8 mouse cellular contexts compared by ENCODE assay signal in the genomic region with DNA sequence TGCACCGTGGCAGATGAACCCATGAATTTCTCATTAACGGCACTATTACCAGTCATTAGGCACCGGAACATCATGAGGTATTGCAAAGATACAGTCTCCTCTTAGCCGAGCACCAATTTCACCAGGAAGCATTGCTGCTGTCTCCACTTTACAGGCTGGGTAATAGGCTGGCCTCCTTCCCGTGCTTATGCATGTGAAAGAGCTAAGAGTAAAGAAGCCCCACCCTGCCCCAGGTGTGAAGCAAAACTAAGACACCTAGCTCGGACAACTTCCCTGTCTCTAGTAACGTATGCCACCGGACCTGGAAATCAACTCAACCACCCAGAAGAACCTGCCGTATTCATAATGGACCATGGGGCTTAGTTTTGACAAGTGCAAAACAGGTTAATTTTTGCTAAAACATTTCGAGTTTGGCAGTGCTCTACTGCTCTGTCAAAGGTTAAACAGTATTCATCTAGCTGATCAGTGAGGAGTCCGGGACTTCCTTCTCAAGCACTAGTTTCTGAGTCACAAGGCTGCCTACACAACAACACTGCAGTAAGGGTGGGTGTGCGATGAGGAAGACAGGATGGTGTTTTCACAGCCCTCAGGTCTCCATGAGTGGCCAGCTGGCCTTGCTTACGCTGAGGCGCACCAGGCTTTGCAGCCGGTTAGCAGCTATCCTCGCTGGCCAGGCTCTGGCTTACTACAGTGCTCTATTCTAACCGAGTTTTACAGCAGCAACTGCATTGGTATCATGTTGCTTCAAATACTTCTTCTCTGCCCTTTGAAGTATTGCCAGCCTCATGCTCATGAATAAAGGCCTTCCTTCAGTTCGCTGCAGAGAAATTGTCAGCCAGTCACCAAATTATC.
DNase-seq lines count a peak whose midpoint lies in the region; ATAC-seq and TF ChIP-seq lines count a peak whose summit lies in the region.

No protein-coding gene starts in this region.

- WGBS in heart, postnatal 0 days = 63% methylated on average over 18 of the region's 18 CpGs
- WGBS in heart, adult 2 months = 70% methylated on average over 18 of the region's 18 CpGs
- 40% methylated on average over 18 of the region's 18 CpGs for WGBS in embryonic facial prominence, embryonic 15.5 days
- 49% methylated on average over 18 of the region's 18 CpGs for WGBS in stomach, embryonic 15.5 days

- intact Hi-C loops in heart, adult 2 months (cut with DNase I) = no loop called here
- intact Hi-C loops in left cerebral cortex, postnatal 10 days (cut with DNase I) = no loop called here

- TF ChIP-seq POLR2A in heart, adult 2 months (IDR thresholded peaks at IDR 0.05; ENCODE audit: insufficient read depth, low read depth, low read length) = no peak

- H3K9me3 ChIP-seq in heart, postnatal 0 days (replicated peaks; ENCODE audit: control insufficient read depth, low read length) = no peaks in the 10 kb centered on the region
- no peaks in the 10 kb centered on the region for H3K9me3 ChIP-seq in embryonic facial prominence, embryonic 15.5 days (replicated peaks)
- no peaks in the 10 kb centered on the region for H3K9me3 ChIP-seq in stomach, embryonic 15.5 days

- H3K4me1 ChIP-seq in heart, postnatal 0 days (ENCODE audit: control insufficient read depth, insufficient read depth) = peaks cover 42% of the 10 kb centered on the region
- peaks cover 6% of the 10 kb centered on the region for H3K4me1 ChIP-seq in heart, adult 2 months (ENCODE audit: control insufficient read depth, insufficient read depth, low read length)
- H3K4me1 ChIP-seq in embryonic facial prominence, embryonic 15.5 days = peaks cover 54% of the 10 kb centered on the region
- peaks cover 31% of the 10 kb centered on the region for H3K4me1 ChIP-seq in stomach, embryonic 15.5 days

- peak overlapping the region; percentile 22; the same call in 1 of the 2 replicates for H3K27ac ChIP-seq in heart, postnatal 0 days (ENCODE audit: low read depth)
- H3K27ac ChIP-seq in heart, adult 2 months = no peak overlapping the region
- peak overlapping the region; percentile 74 for H3K27ac ChIP-seq in embryonic facial prominence, embryonic 15.5 days (replicated peaks)
- H3K27ac ChIP-seq in stomach, embryonic 15.5 days = peak overlapping the region; percentile 81

- H3K9ac ChIP-seq in heart, postnatal 0 days (replicated peaks; ENCODE audit: low read depth, low read length) = no peak overlapping the region
- H3K9ac ChIP-seq in heart, adult 2 months (ENCODE audit: low read depth, low read length) = no peak overlapping the region
- no peak overlapping the region for H3K9ac ChIP-seq in embryonic facial prominence, embryonic 15.5 days
- H3K9ac ChIP-seq in stomach, embryonic 15.5 days = no peak overlapping the region

- no peak for ATAC-seq in heart, postnatal 0 days (ENCODE audit: insufficient read depth, low read depth)
- ATAC-seq in embryonic facial prominence, embryonic 15.5 days (ENCODE audit: insufficient number of reproducible peaks, low FRiP score, low TSS enrichment, low read depth) = no peak
- no peak for ATAC-seq in stomach, embryonic 15.5 days (ENCODE audit: insufficient read depth, low FRiP score, low read depth)

- H3K4me3 ChIP-seq in heart, postnatal 0 days (ENCODE audit: low read depth, low read length) = no peak overlapping the region
- H3K4me3 ChIP-seq in heart, adult 2 months = no peak overlapping the region
- no peak overlapping the region for H3K4me3 ChIP-seq in embryonic facial prominence, embryonic 15.5 days (replicated peaks)
- H3K4me3 ChIP-seq in stomach, embryonic 15.5 days (replicated peaks) = no peak overlapping the region

- no peaks in the 10 kb centered on the region for H3K27me3 ChIP-seq in heart, postnatal 0 days (ENCODE audit: control insufficient read depth, insufficient read depth, low read length)
- H3K27me3 ChIP-seq in heart, adult 2 months (ENCODE audit: control insufficient read depth, insufficient read depth, low read length) = no peaks in the 10 kb centered on the region
- no peaks in the 10 kb centered on the region for H3K27me3 ChIP-seq in embryonic facial prominence, embryonic 15.5 days
- H3K27me3 ChIP-seq in stomach, embryonic 15.5 days (replicated peaks) = no peaks in the 10 kb centered on the region

- H3K4me2 ChIP-seq in heart, postnatal 0 days (ENCODE audit: low read depth, low read length) = no peak overlapping the region
- H3K4me2 ChIP-seq in embryonic facial prominence, embryonic 15.5 days (replicated peaks) = no peak overlapping the region
- H3K4me2 ChIP-seq in stomach, embryonic 15.5 days = no peak overlapping the region; the same call in 1 of the 2 replicates

- no peaks in the 10 kb centered on the region; the same call in 1 of the 2 replicates for H3K79me2 ChIP-seq in heart, adult 2 months (replicated peaks; ENCODE audit: control insufficient read depth, insufficient read depth, low read length)

- no peak for DNase-seq in heart, postnatal 0 days (ENCODE audit: low spot score)
- DNase-seq in heart, adult 2 months = no peak
- DNase-seq in R1 (ENCODE audit: low read depth, low spot score) = peak; percentile 35
- peak; percentile 48 to 51 for DNase-seq in left cerebral cortex, postnatal 10 days (ENCODE audit: extremely low spot score in 1 of 2, low spot score in 2 of 2)
- DNase-seq in ovary, postnatal 14 days (ENCODE audit: low spot score) = no peak
- no peak for DNase-seq in spleen, postnatal 10 days (ENCODE audit: low spot score in 2 of 2)

- TF ChIP-seq EP300 in heart, postnatal 0 days (IDR thresholded peaks at IDR 0.05; ENCODE audit: low read depth) = no peak
- no peak for TF ChIP-seq EP300 in heart, adult 2 months (IDR thresholded peaks at IDR 0.05; ENCODE audit: insufficient read depth, low read depth, low read length)

- H3K36me3 ChIP-seq in heart, postnatal 0 days (replicated peaks; ENCODE audit: control insufficient read depth, insufficient read depth, low read length) = no peaks in the 10 kb centered on the region
- no peaks in the 10 kb centered on the region for H3K36me3 ChIP-seq in heart, adult 2 months (ENCODE audit: control insufficient read depth, insufficient read depth, low read length)
- H3K36me3 ChIP-seq in embryonic facial prominence, embryonic 15.5 days = no peaks in the 10 kb centered on the region
- no peaks in the 10 kb centered on the region for H3K36me3 ChIP-seq in stomach, embryonic 15.5 days

- no peak for TF ChIP-seq CTCF in heart, postnatal 0 days (IDR thresholded peaks at IDR 0.05; ENCODE audit: low read depth)
- TF ChIP-seq CTCF in heart, adult 2 months (IDR thresholded peaks at IDR 0.05) = no peak

Comparison
In these comparisons a context has a peak if more than half of its experiments do, and no peak if none do; other contexts are left out.
1. DNase-seq: peak in R1 (single experiment) and left cerebral cortex, postnatal 10 days (2 of 2); none in heart, postnatal 0 days (single experiment), heart, adult 2 months (0 of 2), ovary, postnatal 14 days (single experiment) and spleen, postnatal 10 days (0 of 2).